Mouse (Mus musculus): ENCODE results near the gene Ywhab. TPM values are rescaled to one million over a fixed set of nuclear protein-coding genes. Genes with fewer than 3 reads are reported as not detected.

Gene Ywhab
- polyA plus RNA-seq, 1 experiment from 2014 or later = 228 TPM

DNA sequence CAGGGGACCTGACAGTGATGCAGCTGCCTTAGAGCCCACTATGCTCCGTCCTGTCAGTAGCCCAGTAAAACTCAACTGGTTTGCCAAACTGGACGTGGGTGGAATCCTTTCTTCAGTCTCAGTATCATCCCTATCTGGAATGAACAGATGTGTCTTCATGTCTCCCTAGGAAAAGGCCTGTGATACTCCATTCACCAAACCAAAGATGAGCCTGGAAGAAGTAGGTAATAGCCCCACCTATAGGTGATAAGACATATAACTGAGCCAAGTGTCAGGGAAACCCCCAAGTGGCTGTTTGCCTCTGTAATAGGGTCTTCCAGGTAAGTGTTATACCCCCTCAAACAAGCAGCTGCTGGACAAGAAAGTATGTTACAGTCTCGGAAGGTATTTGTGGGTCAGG is 24.1 kb downstream of the Ywhab start:
- Histone ChIP-seq H3K27ac (ENCODE audit: low read depth, low read length) (no peak overlapping the region), H3K27me3 (replicated peaks; ENCODE audit: control insufficient read depth, insufficient read depth, low read length) (no peaks in the 10 kb centered on the region), H3K4me1 (replicated peaks; ENCODE audit: control insufficient read depth, insufficient read depth, low read length) (no peaks in the 10 kb centered on the region), H3K9ac (ENCODE audit: low read depth, low read length) (no peak overlapping the region), H3K4me3 (ENCODE audit: low read depth, low read length) (no peak overlapping the region), H3K9me3 (ENCODE audit: control insufficient read depth, low read length) (no peaks in the 10 kb centered on the region), H3K4me2 (no peak overlapping the region), H3K36me3 (ENCODE audit: control insufficient read depth, insufficient read depth, low read length) (peaks cover 40% of the 10 kb centered on the region)
- WGBS = 88% methylated on average over 3 of the region's 3 CpGs
- ATAC-seq (replicated peaks; ENCODE audit: low FRiP score) (no peak), DNase-seq (ENCODE audit: low spot score) (no peak)

GRCm38 (mm10) chr2:164019943-164020342 is 25.2 kb downstream of the Ywhab start:
- H3K27me3 ChIP-seq (replicated peaks; ENCODE audit: control insufficient read depth, insufficient read depth, low read length) = no peaks in the 10 kb centered on the region
- no peak overlapping the region for H3K4me2 ChIP-seq
- DNase-seq (ENCODE audit: low spot score) (no peak), ATAC-seq (replicated peaks; ENCODE audit: low FRiP score) (no peak)
- H3K4me1 ChIP-seq (replicated peaks; ENCODE audit: control insufficient read depth, insufficient read depth, low read length) = no peaks in the 10 kb centered on the region
- H3K27ac ChIP-seq (ENCODE audit: low read depth, low read length) = no peak overlapping the region
- H3K9me3 ChIP-seq (ENCODE audit: control insufficient read depth, low read length) = no peaks in the 10 kb centered on the region
- H3K36me3 ChIP-seq (ENCODE audit: control insufficient read depth, insufficient read depth, low read length) = peaks cover 36% of the 10 kb centered on the region
- WGBS = 72% methylated on average over 4 of the region's 4 CpGs
- H3K9ac ChIP-seq (ENCODE audit: low read depth, low read length) = no peak overlapping the region
- H3K4me3 ChIP-seq (ENCODE audit: low read depth, low read length) = no peak overlapping the region

DNA sequence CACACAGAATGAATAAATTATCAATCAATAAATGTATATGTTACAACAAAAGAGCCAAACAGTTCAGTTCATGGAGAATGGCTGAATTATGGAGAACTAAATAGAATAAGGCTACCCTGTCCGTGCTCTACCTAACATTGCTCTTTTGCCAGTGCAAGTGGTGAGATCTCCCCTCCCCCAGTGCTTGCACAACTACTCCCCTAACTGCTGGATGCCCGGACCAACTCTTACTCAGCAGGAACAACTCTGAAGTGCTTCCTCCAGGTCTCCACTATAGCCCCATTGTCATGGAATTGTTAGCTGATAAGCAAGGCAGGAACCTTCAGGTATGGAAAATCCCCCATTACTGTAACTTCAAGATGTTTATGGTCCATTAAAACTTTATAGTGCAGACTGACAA is 27.3 kb downstream of the Ywhab start:
- H3K4me2 ChIP-seq = no peak overlapping the region
- no peaks in the 10 kb centered on the region for H3K4me1 ChIP-seq (replicated peaks; ENCODE audit: control insufficient read depth, insufficient read depth, low read length)
- no peak overlapping the region for H3K4me3 ChIP-seq (ENCODE audit: low read depth, low read length)
- no peak for DNase-seq (ENCODE audit: low spot score)
- ATAC-seq (replicated peaks; ENCODE audit: low FRiP score) = no peak
- H3K36me3 ChIP-seq (ENCODE audit: control insufficient read depth, insufficient read depth, low read length) = peaks cover 18% of the 10 kb centered on the region
- 40% methylated on average over 2 of the region's 2 CpGs for WGBS
- no peaks in the 10 kb centered on the region for H3K27me3 ChIP-seq (replicated peaks; ENCODE audit: control insufficient read depth, insufficient read depth, low read length)
- no peak overlapping the region for H3K27ac ChIP-seq (ENCODE audit: low read depth, low read length)
- no peak overlapping the region for H3K9ac ChIP-seq (ENCODE audit: low read depth, low read length)
- H3K9me3 ChIP-seq (ENCODE audit: control insufficient read depth, low read length) = no peaks in the 10 kb centered on the region

DNA sequence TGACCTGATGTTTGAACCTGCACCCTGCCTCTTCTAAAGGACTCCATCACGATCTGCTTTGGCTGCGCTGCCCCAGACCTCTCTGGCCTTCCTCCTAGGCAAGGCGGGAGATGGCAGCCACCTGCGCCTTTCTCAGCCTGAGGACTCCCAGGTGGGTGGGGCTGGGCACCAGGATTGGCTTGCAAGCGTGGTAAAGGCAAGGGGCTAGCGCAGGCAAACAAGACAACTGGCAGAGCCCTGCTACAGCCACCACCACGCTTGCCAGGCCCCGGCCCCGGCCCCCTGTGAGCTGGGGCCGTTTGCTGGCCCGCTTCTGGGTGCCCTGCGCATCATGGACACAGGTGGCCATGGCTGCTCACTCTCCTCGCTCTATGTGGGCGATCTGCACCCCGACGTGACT is 30.4 kb downstream of the Ywhab start, which contains the start of gene Pabpc1l:
Gene Pabpc1l (plus strand): TSS at position 301 of the 400 bp plus-strand sequence.
- no peak for DNase-seq (ENCODE audit: low spot score)
- H3K4me1 ChIP-seq (replicated peaks; ENCODE audit: control insufficient read depth, insufficient read depth, low read length) = no peaks in the 10 kb centered on the region
- no peaks in the 10 kb centered on the region for H3K27me3 ChIP-seq (replicated peaks; ENCODE audit: control insufficient read depth, insufficient read depth, low read length)
- no peak within 1 kb of the TSS for H3K4me2 ChIP-seq
- no peak within 1 kb of the TSS for H3K27ac ChIP-seq (ENCODE audit: low read depth, low read length)
- H3K4me3 ChIP-seq (ENCODE audit: low read depth, low read length) = no peak within 1 kb of the TSS
- H3K36me3 ChIP-seq (ENCODE audit: control insufficient read depth, insufficient read depth, low read length) = no peaks in the 10 kb centered on the region
- H3K9ac ChIP-seq (ENCODE audit: low read depth, low read length) = no peak within 1 kb of the TSS
- ATAC-seq (replicated peaks; ENCODE audit: low FRiP score) = no peak
- no peaks in the 10 kb centered on the region for H3K9me3 ChIP-seq (ENCODE audit: control insufficient read depth, low read length)
- whole genome bisulfite sequencing = 85% methylated on average over 16 of the region's 16 CpGs

DNA sequence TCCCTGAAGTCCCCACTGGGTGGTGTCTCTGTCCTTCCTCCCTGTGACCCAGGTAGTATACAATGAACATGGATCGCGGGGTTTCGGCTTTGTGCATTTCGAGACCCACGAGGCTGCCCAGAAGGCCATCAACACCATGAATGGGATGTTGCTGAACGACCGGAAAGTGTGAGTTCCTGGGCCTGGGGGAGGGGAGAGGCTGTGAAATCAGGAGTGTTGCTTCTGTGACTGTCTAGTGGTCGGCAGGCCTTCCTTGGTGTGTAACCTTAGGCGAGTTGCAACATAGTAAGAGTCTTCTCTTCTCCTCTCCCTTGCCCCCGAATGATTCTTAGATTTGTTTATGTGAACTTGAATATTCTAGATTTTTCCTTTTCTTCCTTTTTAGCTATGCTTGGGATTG is 36.4 kb downstream of the Ywhab start:
- DNase-seq (ENCODE audit: low spot score) (no peak), ATAC-seq (replicated peaks; ENCODE audit: low FRiP score) (no peak)
- Histone ChIP-seq H3K4me2 (no peak overlapping the region), H3K36me3 (ENCODE audit: control insufficient read depth, insufficient read depth, low read length) (no peaks in the 10 kb centered on the region), H3K9ac (ENCODE audit: low read depth, low read length) (no peak overlapping the region), H3K27me3 (replicated peaks; ENCODE audit: control insufficient read depth, insufficient read depth, low read length) (no peaks in the 10 kb centered on the region), H3K4me1 (replicated peaks; ENCODE audit: control insufficient read depth, insufficient read depth, low read length) (no peaks in the 10 kb centered on the region), H3K4me3 (ENCODE audit: low read depth, low read length) (no peak overlapping the region), H3K9me3 (ENCODE audit: control insufficient read depth, low read length) (no peaks in the 10 kb centered on the region), H3K27ac (ENCODE audit: low read depth, low read length) (no peak overlapping the region)
- WGBS = 55% methylated on average over 10 of the region's 10 CpGs

DNA sequence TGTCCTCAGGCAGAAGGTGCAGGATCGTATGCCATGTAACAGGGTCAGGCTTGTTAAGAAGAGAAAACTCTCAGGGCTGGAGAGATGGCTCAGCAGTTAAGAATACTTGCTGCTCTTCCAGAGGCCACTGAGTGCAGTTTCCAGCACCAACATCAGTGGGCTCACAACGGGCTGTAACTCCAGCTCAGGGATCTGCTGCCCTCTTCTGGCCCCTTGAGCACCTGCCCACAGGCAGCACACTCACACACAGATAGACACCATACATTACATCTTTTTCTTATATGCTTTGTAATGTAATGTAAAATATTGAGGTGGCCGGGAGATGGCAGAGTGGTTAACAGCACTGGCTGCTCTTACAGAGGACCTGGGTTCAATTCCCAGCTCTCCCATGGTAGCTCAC is 38.2 kb downstream of the Ywhab start:
- DNase-seq (ENCODE audit: low spot score) = no peak
- no peak for ATAC-seq (replicated peaks; ENCODE audit: low FRiP score)
- Histone ChIP-seq H3K9me3 (ENCODE audit: control insufficient read depth, low read length) (no peaks in the 10 kb centered on the region), H3K27ac (ENCODE audit: low read depth, low read length) (no peak overlapping the region), H3K4me3 (ENCODE audit: low read depth, low read length) (no peak overlapping the region), H3K36me3 (ENCODE audit: control insufficient read depth, insufficient read depth, low read length) (no peaks in the 10 kb centered on the region), H3K27me3 (replicated peaks; ENCODE audit: control insufficient read depth, insufficient read depth, low read length) (no peaks in the 10 kb centered on the region), H3K4me1 (replicated peaks; ENCODE audit: control insufficient read depth, insufficient read depth, low read length) (peaks cover 5% of the 10 kb centered on the region), H3K9ac (ENCODE audit: low read depth, low read length) (no peak overlapping the region), H3K4me2 (no peak overlapping the region)
- 89% methylated on average over 3 of the region's 3 CpGs for WGBS

- Histone ChIP-seq H3K4me1 (replicated peaks; ENCODE audit: control insufficient read depth, insufficient read depth, low read length) (peaks cover 5% of the 10 kb centered on the region), H3K9ac (ENCODE audit: low read depth, low read length) (no peak overlapping the region), H3K4me3 (ENCODE audit: low read depth, low read length) (no peak overlapping the region), H3K36me3 (ENCODE audit: control insufficient read depth, insufficient read depth, low read length) (no peaks in the 10 kb centered on the region), H3K4me2 (no peak overlapping the region), H3K27me3 (replicated peaks; ENCODE audit: control insufficient read depth, insufficient read depth, low read length) (no peaks in the 10 kb centered on the region), H3K27ac (ENCODE audit: low read depth, low read length) (no peak overlapping the region), H3K9me3 (ENCODE audit: control insufficient read depth, low read length) (no peaks in the 10 kb centered on the region)
- DNase-seq (ENCODE audit: low spot score) (no peak), ATAC-seq (replicated peaks; ENCODE audit: low FRiP score) (peak; percentile 66)
- WGBS = 46% methylated on average over 10 of the region's 10 CpGs
Observed at GRCm38 (mm10) chr2:164036520-164037019, 41.8 kb downstream of the Ywhab start.

GRCm38 (mm10) chr2:164038407-164039028 is 43.8 kb downstream of the Ywhab start:
- no peak overlapping the region for H3K27ac ChIP-seq (ENCODE audit: low read depth, low read length)
- no peaks in the 10 kb centered on the region for H3K27me3 ChIP-seq (replicated peaks; ENCODE audit: control insufficient read depth, insufficient read depth, low read length)
- DNase-seq (ENCODE audit: low spot score) = no peak
- H3K9me3 ChIP-seq (ENCODE audit: control insufficient read depth, low read length) = no peaks in the 10 kb centered on the region
- no peaks in the 10 kb centered on the region for H3K36me3 ChIP-seq (ENCODE audit: control insufficient read depth, insufficient read depth, low read length)
- no peak overlapping the region for H3K4me2 ChIP-seq
- WGBS = 100% methylated on average over 1 of the region's 1 CpGs
- peak; percentile 20; the same call in 1 of the 2 replicates for ATAC-seq (replicated peaks; ENCODE audit: low FRiP score)
- H3K4me3 ChIP-seq (ENCODE audit: low read depth, low read length) = no peak overlapping the region
- H3K9ac ChIP-seq (ENCODE audit: low read depth, low read length) = no peak overlapping the region
- H3K4me1 ChIP-seq (replicated peaks; ENCODE audit: control insufficient read depth, insufficient read depth, low read length) = peaks cover 5% of the 10 kb centered on the region

DNA sequence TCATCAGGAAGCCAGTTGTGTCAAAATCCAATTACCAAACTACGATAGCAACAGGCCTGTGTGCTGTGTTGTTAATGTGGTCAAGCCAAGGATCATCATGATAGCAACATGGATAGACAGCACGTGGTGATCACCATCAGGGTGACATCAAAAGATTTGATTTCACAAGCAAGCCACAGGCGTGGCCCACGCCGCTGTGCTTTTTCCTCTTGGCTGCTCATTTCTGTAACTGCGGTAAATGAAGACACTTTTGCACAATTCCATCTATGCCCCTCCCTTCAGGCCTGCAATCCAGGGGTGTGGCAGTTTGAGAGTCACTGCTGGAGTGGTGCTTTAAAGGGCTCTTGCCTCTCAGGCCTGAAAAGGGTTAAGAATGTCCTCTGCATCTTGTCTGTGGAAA is 46.2 kb downstream of the Ywhab start:
- H3K9ac ChIP-seq (ENCODE audit: low read depth, low read length) = no peak overlapping the region
- H3K27ac ChIP-seq (ENCODE audit: low read depth, low read length) = no peak overlapping the region
- no peak for DNase-seq (ENCODE audit: low spot score)
- H3K4me3 ChIP-seq (ENCODE audit: low read depth, low read length) = no peak overlapping the region
- no peaks in the 10 kb centered on the region for H3K9me3 ChIP-seq (ENCODE audit: control insufficient read depth, low read length)
- 78% methylated on average over 6 of the region's 6 CpGs for WGBS
- H3K4me1 ChIP-seq (replicated peaks; ENCODE audit: control insufficient read depth, insufficient read depth, low read length) = peaks cover 5% of the 10 kb centered on the region
- H3K27me3 ChIP-seq (replicated peaks; ENCODE audit: control insufficient read depth, insufficient read depth, low read length) = no peaks in the 10 kb centered on the region
- H3K36me3 ChIP-seq (ENCODE audit: control insufficient read depth, insufficient read depth, low read length) = no peaks in the 10 kb centered on the region
- no peak overlapping the region for H3K4me2 ChIP-seq
- ATAC-seq (replicated peaks; ENCODE audit: low FRiP score) = no peak

Measured in liver, embryonic 11.5 days (tissue).